Mouse (Mus musculus) inflammation-experienced regulatory T-cells (primary cell): ENCODE results near the gene A630023A22Rik. TPM values are rescaled to one million over a fixed set of nuclear protein-coding genes. Genes with fewer than 3 reads are reported as not detected.

ENCODE experiments used
- polyA plus RNA-seq, 2 experiments: library from polyadenylated mRNA; unstranded; fragments of 100-300 nt; shearing (Covaris generic); gene quantifications; one replicate each; pipeline ENCODE4 v1.2.1; 2017

Gene A630023A22Rik
- under 1 TPM in 1 of 2 experiments, not detected in 1; 0.64 TPM for polyA plus RNA-seq

GRCm38 (mm10) chr14:34102601-34103000 lies at the start of gene A630023A22Rik:
Gene A630023A22Rik (minus strand): TSS chr14:34102754.

GRCm38 (mm10) chr14:34152342-34152741 lies 49.8 kb upstream of the A630023A22Rik start, which contains the start of gene Npy4r:
Gene Npy4r (minus strand): TSS chr14:34152489.

GRCm38 (mm10) chr14:34085731-34086130 lies 16.8 kb downstream of the A630023A22Rik start, which contains the start of gene Anxa8:
Gene Anxa8 (plus strand): TSS chr14:34085981.

GRCm38 (mm10) chr14:34052516-34052915 lies 50.0 kb downstream of the A630023A22Rik start, which contains the start of gene Antxrl:
Gene Antxrl (plus strand): TSS chr14:34052707.

GRCm38 (mm10) chr14:34016381-34016780 lies 86.2 kb downstream of the A630023A22Rik start, which contains the start of gene Gm5460:
Gene Gm5460 (plus strand): TSS chr14:34016758.

GRCm38 (mm10) chr14:34015063-34015462 lies 87.5 kb downstream of the A630023A22Rik start, which contains the start of gene Gm30083:
Gene Gm30083 (minus strand): TSS chr14:34015182.

Other genes with a start within 250 kb of the A630023A22Rik start
- not detected for gene Gdf10, start 179.2 kb downstream of the A630023A22Rik start, polyA plus RNA-seq
- gene Gdf2, start 161.7 kb downstream of the A630023A22Rik start, polyA plus RNA-seq: not detected
- gene Rbp3, start 148.8 kb downstream of the A630023A22Rik start, polyA plus RNA-seq: under 1 TPM in 1 of 2 experiments, not detected in 1; 0.08 TPM
- 1 to 10 TPM in 1 of 2 experiments, under 1 TPM in 1; 0.12 to 1.8 TPM for gene Zfp488, start 124.0 kb downstream of the A630023A22Rik start, polyA plus RNA-seq
- not detected for gene Gm30083, start 87.6 kb downstream of the A630023A22Rik start, polyA plus RNA-seq
- under 1 TPM in 1 of 2 experiments, not detected in 1; 0.29 TPM for gene Gm5460, start 86.0 kb downstream of the A630023A22Rik start, polyA plus RNA-seq
- not detected for gene Antxrl, start 50.0 kb downstream of the A630023A22Rik start, polyA plus RNA-seq
- under 1 TPM in 1 of 2 experiments, not detected in 1; 0.86 TPM for gene Anxa8, start 16.8 kb downstream of the A630023A22Rik start, polyA plus RNA-seq
- not detected for gene Npy4r, start 49.7 kb upstream of the A630023A22Rik start, polyA plus RNA-seq
- under 1 TPM; 0.16 to 0.65 TPM for gene Gprin2, start 98.9 kb upstream of the A630023A22Rik start, polyA plus RNA-seq
- 1 to 10 TPM in 1 of 2 experiments, under 1 TPM in 1; 0.06 to 2.8 TPM for gene Syt15, start 116.8 kb upstream of the A630023A22Rik start, polyA plus RNA-seq
- gene Shld2, start 207.7 kb upstream of the A630023A22Rik start, polyA plus RNA-seq: 10 to 100 TPM; 18.5 to 19.2 TPM
- gene Glud1, start 208.0 kb upstream of the A630023A22Rik start, polyA plus RNA-seq: 100 to 1,000 TPM; 122 to 130 TPM